Mouse (Mus musculus) bone marrow, adult 2 months (tissue): ENCODE measurements at regions not wholly inside any gene's neighbourhood (a gene's known extent, or its start where the extent isn't known, plus 50 kb on each side); places are given as distances from the start of the nearest gene placed in this dataset.

ENCODE experiments used
- H3K27ac ChIP-seq: fragments of 200-500 bp; 2 replicates; pipeline ENCODE4 v1.5.1; 2012; ENCODE audit warnings: low read depth, mild to moderate bottlenecking, control low read depth, inconsistent platforms, low read length; ENCODE audit not compliant: control insufficient read depth, poor library complexity, insufficient read depth
- H3K4me1 ChIP-seq: fragments of 200-500 bp; 2 replicates; pipeline ENCODE4 v1.6.1; 2011; ENCODE audit warnings: low read length; ENCODE audit not compliant: control insufficient read depth, insufficient read depth
- H3K4me3 ChIP-seq: fragments of 200-500 bp; replicated peaks from 2 replicates; pipeline ENCODE3; 2011; ENCODE audit warnings: mild to moderate bottlenecking, low read depth, low read length, control low read depth; ENCODE audit not compliant: control insufficient read depth
- CTCF ChIP-seq: fragments of 200-500 bp; IDR thresholded peaks from 2 replicates; pipeline ENCODE4 v1.5.1; 2011; ENCODE audit warnings: low read length, control low read depth; ENCODE audit not compliant: control insufficient read depth, insufficient read depth
- POLR2A ChIP-seq: fragments of 200-500 bp; IDR thresholded peaks from 2 replicates; pipeline ENCODE4 v1.6.1; 2011; ENCODE audit warnings: low read depth, mild to moderate bottlenecking, control low read depth, low read length, borderline replicate concordance; ENCODE audit not compliant: control insufficient read depth
- WGBS: fragments of 180-500 bp; shearing (Covaris S2); methylation state at CpG from one replicate; pipeline ENCODE4 v1.1.7; 2018; 5-methylcytosine and 5-hydroxymethylcytosine counted together

DNA sequence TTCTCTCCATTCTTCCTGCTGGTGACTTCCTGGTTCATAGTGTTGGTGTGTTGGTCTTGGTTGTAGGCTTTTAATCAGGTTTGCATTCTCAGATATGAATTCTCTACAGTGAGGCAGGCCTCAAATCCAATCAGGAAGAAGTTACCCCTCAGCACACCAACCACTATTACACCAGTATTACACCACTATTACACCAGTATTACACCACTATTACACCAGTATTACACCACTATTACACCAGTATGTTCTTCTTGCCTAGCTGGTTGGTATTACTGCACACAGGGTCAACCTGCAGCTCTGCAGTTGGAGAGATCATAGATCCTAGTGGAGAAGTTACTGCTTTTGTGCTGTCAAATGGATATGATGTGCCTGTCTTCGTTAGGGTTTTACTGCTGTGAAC is 129.6 kb downstream of the Tmem17 start:
- 65% methylated on average over 1 of the region's 1 CpGs for WGBS
- Histone ChIP-seq H3K4me3 (no peak overlapping the region), H3K4me1 (no peaks in the 10 kb centered on the region; the same call in 1 of the 2 replicates), H3K27ac (no peak overlapping the region)
- TF ChIP-seq POLR2A (no peak), CTCF (no peak)

GRCm38 (mm10) chr11:22644010-22644625 is 132.2 kb downstream of the Tmem17 start:
- H3K4me1 ChIP-seq, result no peaks in the 10 kb centered on the region; the same call in 1 of the 2 replicates
- 76% methylated on average over 3 of the region's 3 CpGs for WGBS
- no peak overlapping the region for H3K27ac ChIP-seq
- no peak for TF ChIP-seq POLR2A
- no peak for TF ChIP-seq CTCF
- H3K4me3 ChIP-seq, result no peak overlapping the region

- TF ChIP-seq POLR2A (no peak), CTCF (no peak)
- 11% methylated on average over 1 of the region's 1 CpGs for WGBS
- Histone ChIP-seq H3K27ac (no peak overlapping the region), H3K4me3 (no peak overlapping the region), H3K4me1 (no peaks in the 10 kb centered on the region; the same call in 1 of the 2 replicates)
Observed at GRCm38 (mm10) chr11:22644877-22645276, 133.0 kb downstream of the Tmem17 start.

DNA sequence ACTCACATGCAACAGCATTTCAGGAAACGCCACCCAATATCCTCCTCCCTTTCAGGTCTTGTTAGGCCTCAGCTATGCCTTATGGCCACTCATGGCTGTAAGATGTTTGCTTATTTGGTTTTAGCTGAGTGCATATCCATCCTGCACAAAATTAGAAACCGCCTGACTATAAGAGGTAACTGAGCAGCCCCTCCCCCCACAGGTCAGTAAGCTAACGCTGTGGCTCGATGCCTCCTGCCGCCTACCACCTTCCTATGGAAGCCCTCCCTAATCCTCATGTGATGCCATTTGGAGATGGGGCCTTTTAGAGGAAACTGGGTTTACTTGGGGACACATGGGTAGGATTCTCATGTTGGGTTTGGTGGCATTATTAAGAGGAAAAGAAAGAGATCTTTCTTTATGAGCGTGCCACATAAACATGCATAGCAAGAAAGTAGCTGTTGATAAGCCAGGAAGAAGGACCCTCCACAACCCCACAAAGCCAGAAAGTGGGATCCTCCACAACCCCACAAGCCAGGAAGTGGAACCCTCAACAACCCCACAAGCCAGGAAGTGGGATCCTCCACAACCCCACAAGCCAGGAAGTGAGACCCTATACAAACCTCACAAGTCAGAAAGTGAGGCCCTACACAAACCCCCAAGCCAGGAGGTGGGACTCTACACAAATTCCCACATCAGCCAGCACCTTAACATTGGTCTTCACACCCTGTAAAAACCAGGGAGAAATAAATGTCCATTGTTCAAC is 134.5 kb downstream of the Tmem17 start:
- WGBS, result 67% methylated on average over 6 of the region's 6 CpGs
- H3K4me1 ChIP-seq, result no peaks in the 10 kb centered on the region; the same call in 1 of the 2 replicates
- TF ChIP-seq POLR2A (no peak), CTCF (no peak)
- no peak overlapping the region for H3K4me3 ChIP-seq
- no peak overlapping the region for H3K27ac ChIP-seq

- WGBS, result 79% methylated on average over 5 of the region's 5 CpGs
- H3K4me1 ChIP-seq, result peaks cover 3% of the 10 kb centered on the region
- H3K27ac ChIP-seq, result no peak overlapping the region
- no peak overlapping the region for H3K4me3 ChIP-seq
- TF ChIP-seq CTCF (no peak), POLR2A (no peak)
Observed at GRCm38 (mm10) chr11:22648275-22648674, 136.4 kb downstream of the Tmem17 start.

DNA sequence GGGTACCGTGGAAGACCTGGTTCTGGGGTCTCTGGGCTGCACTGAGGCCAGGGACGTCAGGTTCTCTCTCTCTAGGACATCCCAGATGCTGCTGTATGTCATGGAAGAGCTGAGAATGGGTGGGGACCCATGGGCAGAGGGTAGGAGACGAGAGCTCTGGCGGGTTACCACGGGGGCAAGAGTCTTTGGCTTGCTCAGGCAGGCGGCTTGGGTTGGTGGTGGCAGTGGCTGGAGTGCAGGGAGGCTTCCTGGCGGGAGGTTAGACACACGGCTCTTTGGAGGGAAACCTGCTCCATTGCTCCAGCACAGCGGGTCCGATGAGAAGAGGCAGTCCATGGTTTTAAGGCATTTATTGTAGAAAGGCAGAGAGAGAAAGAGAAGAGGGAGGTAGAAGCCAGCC is 138.9 kb downstream of the Tmem17 start:
- TF ChIP-seq POLR2A, result no peak
- TF ChIP-seq CTCF, result no peak
- no peak overlapping the region for H3K27ac ChIP-seq
- peaks cover 3% of the 10 kb centered on the region for H3K4me1 ChIP-seq
- no peak overlapping the region for H3K4me3 ChIP-seq
- 77% methylated on average over 10 of the region's 10 CpGs for WGBS

DNA sequence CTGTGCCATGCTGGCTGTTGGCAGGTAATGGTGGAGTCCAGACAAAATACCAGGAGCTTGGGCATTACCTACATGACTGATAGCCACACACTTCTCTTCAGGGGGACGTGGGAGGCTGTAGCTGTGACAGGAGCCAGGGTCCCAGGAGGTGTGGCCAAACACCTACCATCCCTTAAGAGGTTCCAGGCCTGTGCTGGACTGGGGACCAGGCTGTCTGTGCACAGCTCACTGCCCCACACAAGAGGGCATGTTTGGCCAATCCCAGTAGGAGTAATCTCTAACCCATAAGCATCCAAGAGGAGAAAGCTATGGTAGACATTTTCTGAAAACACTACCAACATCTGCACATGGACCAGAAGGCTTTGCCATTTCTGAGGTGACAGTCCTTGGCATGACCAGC is 139.4 kb downstream of the Tmem17 start:
- Histone ChIP-seq H3K4me1 (peaks cover 3% of the 10 kb centered on the region), H3K4me3 (no peak overlapping the region), H3K27ac (no peak overlapping the region)
- TF ChIP-seq CTCF (no peak), POLR2A (no peak)
- 68% methylated on average over 1 of the region's 1 CpGs for WGBS

- Histone ChIP-seq H3K4me1 (peaks cover 3% of the 10 kb centered on the region), H3K27ac (no peak overlapping the region), H3K4me3 (no peak overlapping the region)
- 72% methylated on average over 4 of the region's 4 CpGs for WGBS
- TF ChIP-seq POLR2A (no peak), CTCF (no peak)
Observed at GRCm38 (mm10) chr11:22651911-22652310, 140.0 kb downstream of the Tmem17 start.

GRCm38 (mm10) chr11:22652931-22653330 is 141.0 kb downstream of the Tmem17 start:
- 3% methylated on average over 3 of the region's 3 CpGs for WGBS
- H3K27ac ChIP-seq, result no peak overlapping the region
- no peak for TF ChIP-seq CTCF
- no peak for TF ChIP-seq POLR2A
- H3K4me3 ChIP-seq, result no peak overlapping the region
- peaks cover 3% of the 10 kb centered on the region for H3K4me1 ChIP-seq
